Mouse (Mus musculus) embryo, embryonic 11.5 days (tissue): Measurements from ENCODE around the gene Kif3c.
A peak's percentile ranks its signal among the peaks of the same experiment; 100 is the strongest.

Experiments used
- DNase-seq: peaks from one replicate; pipeline ENCODE4 v3.0.0-alpha.2; 2012; ENCODE audit warnings: low read depth, low spot score

Gene Kif3c

DNA sequence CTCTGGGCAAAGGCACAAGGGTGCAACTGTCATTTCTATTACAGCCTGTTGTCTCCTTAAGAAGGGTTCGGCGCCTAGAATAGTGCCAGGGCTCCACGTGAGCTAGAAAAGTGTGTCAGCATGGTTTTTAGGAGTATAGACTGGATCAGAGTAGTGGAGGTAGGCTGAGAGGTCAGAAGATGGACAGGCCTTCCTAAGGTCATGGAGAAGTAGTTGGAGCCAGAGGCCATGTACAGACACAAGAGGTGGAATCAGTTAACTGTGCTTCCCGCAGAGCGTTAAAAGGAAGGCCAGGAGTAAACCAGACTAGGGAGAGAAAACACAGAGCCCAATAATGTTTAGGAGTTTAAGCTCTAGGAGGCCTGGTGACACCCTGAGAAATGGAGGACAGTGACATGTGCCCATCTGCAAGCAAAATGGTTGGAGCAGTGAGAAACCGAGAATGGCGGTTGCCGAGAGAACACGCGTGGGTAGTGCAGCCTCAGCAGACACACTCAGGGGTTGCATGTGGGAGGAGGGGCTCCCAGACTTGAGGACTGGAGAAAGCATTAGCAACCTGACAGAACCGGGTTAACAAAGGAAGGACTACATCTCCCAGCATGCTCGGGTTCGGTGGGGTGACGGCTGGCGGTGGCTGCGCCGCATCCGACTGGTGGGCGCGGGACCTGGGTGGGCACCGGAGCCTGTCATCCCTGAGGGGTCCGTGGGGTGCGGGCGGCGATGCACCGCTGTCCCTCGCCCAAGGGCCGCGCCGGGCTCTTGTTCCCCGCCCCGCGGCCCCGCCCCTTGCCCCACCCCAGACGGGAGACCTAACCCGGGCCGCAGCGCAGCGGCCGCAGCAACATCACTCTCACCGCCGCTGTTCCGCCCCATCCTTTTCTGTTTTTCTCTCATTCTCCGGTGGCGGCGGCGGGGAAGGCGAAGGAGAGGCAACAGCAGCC lies at the start of gene Kif3c:
TSS of gene Kif3c (plus strand) at position 625 of the 941 bp plus-strand sequence.
- DNase-seq: peak; percentile 68

GRCm38 (mm10) chr12:3316083-3316482 lies 48.8 kb upstream of the Kif3c start:
- no peak for DNase-seq

- DNase-seq: no peak
These were observed 48.0 kb upstream of the Kif3c start for GRCm38 (mm10) chr12:3316937-3317336.

GRCm38 (mm10) chr12:3319377-3319776 lies 45.6 kb upstream of the Kif3c start:
- no peak for DNase-seq

DNA sequence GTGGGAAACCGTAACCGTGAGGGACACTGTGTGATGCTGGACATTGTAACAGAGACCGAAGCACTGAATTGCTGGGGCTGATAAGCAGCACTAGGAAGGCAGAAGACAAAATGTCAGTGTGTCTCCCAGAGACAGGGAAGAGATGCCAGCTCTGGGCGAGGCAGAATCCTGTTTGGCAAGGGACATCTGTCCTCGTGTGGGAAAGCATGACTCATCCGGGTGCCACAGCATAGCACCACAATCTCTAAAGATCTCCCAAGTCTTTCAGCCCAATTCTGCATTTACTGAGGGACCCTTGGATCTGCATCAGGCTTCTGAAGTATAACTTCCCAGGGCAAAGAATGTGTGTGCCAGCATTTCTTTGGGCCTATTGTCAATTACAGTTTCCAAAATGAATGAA lies 41.7 kb upstream of the Kif3c start:
- DNase-seq: no peak

GRCm38 (mm10) chr12:3325232-3325631 lies 39.7 kb upstream of the Kif3c start:
- DNase-seq: no peak

GRCm38 (mm10) chr12:3329677-3330076 lies 35.3 kb upstream of the Kif3c start:
- no peak for DNase-seq

DNA sequence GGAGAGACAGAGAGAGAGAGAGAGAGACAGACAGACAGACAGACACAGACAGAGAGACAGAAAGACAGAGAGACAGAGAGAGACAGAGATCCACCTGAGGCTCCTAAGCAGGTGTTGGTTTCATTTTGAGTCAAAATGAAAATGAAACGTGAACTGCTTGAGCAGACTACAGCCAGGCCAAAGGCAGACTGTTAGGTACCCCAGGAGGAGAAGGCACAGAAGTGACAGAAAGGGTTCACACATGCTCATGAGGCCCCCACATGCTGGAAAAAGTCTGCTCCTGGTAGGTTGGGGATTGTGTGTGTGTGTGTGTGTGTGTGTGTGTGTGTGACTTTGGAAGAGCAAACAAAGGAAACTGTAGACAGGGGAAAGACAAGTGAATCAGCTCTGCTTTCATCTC lies 26.0 kb upstream of the Kif3c start:
- no peak for DNase-seq

GRCm38 (mm10) chr12:3344155-3344554 lies 20.8 kb upstream of the Kif3c start:
- no peak for DNase-seq

GRCm38 (mm10) chr12:3345038-3345437 lies 19.9 kb upstream of the Kif3c start:
- no peak for DNase-seq

DNA sequence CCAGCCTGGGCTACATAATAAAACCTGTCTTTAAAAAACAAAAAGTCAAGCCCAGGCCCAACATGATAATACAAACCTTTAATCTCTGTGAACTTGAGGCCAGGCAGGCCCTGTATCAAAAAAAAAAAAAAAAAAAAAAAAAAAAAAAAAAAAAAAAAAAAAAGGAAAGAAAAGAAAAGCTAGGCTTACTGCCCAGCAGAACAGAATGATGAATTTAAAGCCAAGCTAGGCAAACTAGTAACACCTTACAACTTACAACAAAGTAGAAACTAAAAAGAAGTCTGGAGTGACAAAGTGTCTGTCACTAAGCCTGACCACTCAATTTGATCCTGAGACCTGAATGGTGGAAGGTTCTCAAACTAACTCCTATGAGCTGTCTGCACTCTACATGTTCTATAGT lies 17.2 kb upstream of the Kif3c start:
- no peak for DNase-seq

DNA sequence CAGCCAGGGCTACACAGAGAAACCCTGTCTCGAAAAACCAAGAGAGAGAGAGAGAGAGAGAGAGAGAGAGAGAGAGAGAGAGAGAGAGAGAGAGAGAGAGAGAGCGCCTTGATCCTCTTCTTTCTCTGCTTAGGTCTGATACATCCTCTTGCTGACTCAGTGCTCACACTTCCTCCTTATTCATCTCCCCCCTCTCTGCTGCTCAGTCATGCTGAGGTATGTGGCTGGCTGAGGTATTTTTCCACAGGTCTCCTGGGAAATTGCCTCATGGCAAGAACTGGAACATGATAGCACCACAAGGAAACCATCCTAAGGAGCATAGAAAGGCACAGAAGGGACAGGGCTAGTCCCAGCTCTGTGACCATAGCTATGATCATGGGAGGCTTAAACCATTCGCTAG lies 15.5 kb upstream of the Kif3c start:
- DNase-seq: no peak

DNA sequence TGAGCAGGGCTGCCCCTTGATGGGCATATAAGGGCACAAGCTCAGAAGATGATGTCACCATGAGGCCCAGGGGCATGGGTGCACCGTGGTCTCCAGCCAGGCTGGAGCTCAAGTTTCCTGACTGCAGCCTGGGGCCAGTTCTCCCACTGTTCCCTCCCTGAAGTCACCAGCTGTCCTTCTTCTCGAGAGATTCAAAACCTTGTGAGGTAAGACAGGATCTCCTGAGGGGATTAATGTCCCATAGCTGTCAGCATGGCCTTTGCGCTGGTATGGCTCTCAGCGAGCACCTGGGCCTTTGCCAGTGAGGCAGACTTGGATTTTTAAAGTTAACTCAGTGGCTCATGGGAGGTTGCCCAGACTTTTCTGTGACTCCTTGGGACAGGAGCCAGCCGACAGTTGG lies 14.8 kb upstream of the Kif3c start:
- DNase-seq: no peak

DNA sequence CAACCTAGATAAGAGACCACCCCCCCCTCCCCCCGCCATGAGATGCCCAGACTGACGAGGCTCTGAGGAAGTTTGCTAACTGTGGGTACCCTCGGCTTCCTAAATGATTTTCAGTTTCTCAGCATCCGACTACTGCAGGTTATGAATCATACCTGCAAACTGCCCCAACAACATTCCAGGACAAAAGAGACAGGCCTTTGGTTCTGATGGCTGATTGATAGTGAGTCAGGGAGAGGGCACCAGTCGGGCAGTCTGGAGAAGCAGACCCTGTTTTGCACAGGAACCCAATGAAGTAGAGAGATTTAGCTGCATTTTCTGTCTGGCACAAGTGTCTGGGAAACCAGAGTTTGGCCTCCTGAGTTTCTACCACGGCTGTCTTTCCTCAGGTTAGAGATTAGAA lies 12.7 kb upstream of the Kif3c start:
- DNase-seq: no peak

DNA sequence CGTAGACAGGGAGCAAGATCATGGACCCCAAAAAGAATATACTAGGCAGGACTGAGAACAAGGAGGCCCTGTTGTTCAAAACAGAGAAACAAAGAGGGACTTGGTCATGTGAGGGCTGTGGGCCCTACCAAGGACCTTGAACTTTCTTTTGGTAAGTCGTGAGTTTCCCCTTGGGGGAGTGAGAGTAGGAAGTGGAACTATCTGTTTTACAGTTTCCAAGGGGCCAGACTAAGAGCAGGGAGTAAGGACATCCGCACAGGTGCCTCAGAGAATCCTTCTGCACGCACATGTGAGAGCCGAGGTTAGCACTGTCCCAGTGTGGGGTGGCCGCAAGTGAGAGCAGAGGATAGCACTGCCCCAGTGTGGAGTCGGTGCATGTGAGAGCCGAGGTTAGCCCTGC lies 9.9 kb upstream of the Kif3c start:
- no peak for DNase-seq

- DNase-seq: no peak
These were observed 8.1 kb upstream of the Kif3c start for GRCm38 (mm10) chr12:3356824-3357223.

DNA sequence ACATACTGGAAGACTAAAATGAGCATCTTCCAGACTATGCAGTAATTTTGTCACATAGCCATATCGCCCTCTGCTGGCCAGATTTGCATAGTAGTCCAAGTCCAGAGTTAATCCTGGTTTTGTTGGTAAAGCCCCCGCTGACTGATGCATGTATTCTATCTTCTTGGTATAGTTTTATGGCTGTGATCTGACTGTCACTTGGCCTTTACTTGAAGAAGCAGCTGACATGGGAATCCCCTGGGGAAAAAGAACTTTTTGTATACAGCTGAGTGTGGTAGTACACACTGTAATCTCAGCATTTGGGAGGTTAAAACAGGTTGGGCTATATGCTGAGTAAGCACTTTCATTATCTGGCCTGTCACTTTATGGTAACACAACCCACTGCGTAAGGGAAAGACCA lies 5.6 kb upstream of the Kif3c start:
- peak; percentile 42 for DNase-seq

DNA sequence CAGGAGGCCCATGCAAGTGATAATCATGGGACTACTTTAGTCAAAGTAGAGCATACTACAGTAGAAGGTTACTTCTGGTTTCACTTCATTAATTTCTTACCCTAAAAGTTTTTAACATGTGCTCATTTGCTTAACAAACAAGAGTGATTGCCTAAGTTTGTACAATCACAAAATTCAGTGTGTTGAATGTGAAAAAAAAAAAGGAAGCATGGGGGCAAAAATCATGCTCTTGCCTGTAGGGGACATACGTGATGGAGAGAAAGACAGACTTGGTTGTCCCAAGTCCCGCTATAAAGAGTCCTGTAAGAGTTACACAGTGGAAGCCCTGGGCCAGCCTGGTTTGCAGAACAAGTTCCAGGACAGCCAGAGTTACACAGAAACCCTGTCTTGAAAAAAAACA lies 4.9 kb upstream of the Kif3c start:
- no peak for DNase-seq

- no peak for DNase-seq
These were observed 856 bp upstream of the Kif3c start for GRCm38 (mm10) chr12:3364076-3364475.

DNA sequence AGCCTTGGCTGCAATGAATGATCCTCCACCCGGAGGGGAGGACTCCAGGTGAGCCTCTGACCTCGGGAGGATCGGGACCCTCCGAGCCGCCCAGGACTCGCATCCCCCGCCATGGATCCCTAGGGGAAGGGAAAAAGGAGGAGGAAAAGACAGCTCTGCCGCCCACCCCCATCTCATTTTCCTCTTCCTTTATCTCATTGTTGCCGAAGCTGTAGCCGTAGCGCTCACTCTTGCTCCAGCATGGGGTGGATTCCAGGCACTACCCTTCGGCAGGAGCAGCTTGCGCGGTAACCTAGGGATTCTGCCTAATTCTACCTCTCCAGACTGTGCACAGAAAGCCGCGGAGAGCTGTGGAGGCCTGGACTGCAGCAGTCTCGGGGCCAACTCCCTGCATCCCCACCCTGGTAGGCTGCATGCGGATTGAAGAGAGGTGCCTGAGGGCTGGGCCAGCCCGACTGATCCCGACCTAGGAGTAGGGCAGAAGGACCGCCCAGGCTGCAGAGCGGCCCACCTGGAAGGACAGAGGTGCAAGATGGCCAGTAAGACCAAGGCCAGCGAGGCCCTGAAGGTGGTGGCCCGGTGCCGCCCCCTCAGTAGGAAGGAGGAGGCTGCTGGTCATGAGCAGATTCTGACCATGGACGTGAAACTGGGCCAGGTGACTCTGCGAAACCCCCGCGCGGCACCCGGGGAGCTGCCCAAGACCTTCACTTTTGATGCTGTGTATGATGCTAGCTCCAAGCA lies 687 bp downstream of the Kif3c start:
- no peak for DNase-seq

DNA sequence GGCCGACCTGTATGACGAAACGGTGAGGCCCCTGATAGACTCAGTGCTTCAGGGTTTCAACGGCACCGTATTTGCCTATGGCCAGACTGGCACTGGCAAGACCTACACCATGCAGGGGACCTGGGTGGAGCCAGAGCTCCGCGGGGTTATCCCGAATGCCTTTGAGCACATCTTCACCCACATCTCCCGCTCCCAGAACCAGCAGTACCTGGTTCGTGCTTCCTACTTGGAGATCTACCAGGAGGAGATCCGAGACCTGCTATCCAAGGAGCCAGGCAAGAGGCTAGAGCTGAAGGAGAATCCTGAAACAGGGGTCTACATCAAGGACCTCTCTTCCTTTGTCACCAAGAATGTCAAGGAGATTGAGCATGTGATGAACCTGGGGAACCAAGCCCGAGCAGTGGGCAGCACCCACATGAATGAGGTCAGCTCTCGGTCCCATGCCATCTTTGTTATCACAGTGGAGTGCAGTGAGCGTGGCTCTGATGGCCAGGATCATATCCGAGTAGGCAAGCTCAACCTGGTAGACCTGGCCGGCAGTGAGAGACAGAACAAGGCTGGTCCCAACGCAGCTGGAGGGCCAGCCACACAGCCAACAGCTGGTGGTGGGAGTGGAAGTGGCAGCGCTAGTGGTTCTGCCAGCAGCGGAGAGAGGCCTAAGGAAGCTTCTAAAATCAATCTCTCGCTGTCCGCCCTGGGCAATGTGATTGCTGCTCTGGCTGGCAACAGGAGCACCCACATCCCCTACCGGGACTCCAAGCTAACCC lies 1.4 kb downstream of the Kif3c start:
- DNase-seq: no peak

DNA sequence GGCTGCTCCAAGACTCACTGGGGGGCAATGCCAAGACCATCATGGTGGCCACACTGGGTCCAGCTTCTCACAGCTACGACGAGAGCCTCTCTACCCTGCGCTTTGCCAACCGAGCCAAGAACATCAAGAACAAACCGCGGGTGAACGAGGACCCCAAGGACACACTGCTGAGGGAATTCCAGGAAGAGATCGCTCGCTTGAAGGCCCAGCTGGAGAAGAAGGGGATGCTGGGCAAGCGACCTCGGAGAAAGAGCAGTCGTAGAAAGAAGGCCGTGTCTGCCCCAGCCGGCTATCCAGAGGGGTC lies 2.0 kb downstream of the Kif3c start:
- no peak for DNase-seq
